Mouse (Mus musculus): ENCODE results near the gene Paip2b. TPM values are rescaled to one million over a fixed set of nuclear protein-coding genes. Genes with fewer than 3 reads are reported as not detected.

The Paip2b gene
- polyA plus RNA-seq, 1 experiment from 2014 or later: 3.7 TPM

DNA sequence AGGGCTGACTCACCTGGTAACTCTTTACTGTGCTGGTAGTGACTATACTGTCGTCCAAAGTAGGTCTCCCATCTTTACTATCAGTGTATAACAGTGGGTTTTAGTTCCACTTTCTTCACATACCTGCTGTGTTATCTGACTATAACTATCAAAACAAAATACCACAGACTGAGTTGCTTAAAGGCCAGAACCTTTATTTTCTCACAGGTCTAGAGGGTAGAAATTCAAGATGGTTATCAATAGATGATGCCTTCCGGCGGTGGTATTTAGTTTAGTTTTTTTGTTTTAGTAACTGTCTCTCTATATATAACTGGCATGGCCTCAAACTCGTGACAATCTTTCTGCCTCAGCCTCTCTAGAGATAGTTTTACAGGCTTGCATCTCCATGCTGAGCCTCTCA, 32.0 kb upstream of the Paip2b start:
- no peak overlapping the region for H3K9ac ChIP-seq (replicated peaks)
- H3K4me3 ChIP-seq (ENCODE audit: low read depth, low read length): no peak overlapping the region
- H3K4me2 ChIP-seq (ENCODE audit: low read depth, low read length): no peak overlapping the region
- no peaks in the 10 kb centered on the region for H3K9me3 ChIP-seq (ENCODE audit: low read length)
- ATAC-seq (no peak), DNase-seq (no peak)
- 52% methylated on average over 4 of the region's 4 CpGs for WGBS (ENCODE audit: insufficient replicate concordance)
- H3K4me1 ChIP-seq (ENCODE audit: insufficient read depth): 0 out of 2 replicates have a peak, but pooled peaks cover 5% of the 10 kb centered on the region
- TF ChIP-seq EP300 (IDR thresholded peaks at IDR 0.05; ENCODE audit: low read depth) (no peak), CTCF (IDR thresholded peaks at IDR 0.05; ENCODE audit: low read depth) (no peak)
- no peak overlapping the region for H3K27ac ChIP-seq (ENCODE audit: low read depth)
- H3K27me3 ChIP-seq (ENCODE audit: insufficient read depth, low read length): no peaks in the 10 kb centered on the region
- no peaks in the 10 kb centered on the region for H3K36me3 ChIP-seq (replicated peaks; ENCODE audit: insufficient read depth, low read length)

DNA sequence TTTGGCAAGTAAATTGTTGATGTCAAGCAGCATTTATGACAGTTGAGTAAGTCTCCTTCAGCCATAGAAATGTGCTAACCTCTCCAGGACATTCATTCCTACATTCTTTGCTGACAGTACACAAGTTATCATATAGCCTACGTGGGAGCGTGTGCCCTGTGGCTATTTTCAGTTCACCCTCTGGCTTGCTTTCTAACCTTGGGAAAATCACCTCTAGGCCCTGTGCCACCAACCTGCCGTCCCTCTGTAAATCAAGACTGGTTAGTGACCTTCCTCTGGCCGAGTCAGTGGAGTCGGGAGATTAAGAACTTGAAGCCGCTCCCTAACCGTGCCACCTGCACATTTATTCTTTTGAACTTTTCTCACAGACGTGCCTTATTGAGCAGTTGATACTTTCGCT, 28.5 kb upstream of the Paip2b start:
- DNase-seq: no peak
- Histone ChIP-seq H3K36me3 (replicated peaks; ENCODE audit: insufficient read depth, low read length) (no peaks in the 10 kb centered on the region), H3K27ac (ENCODE audit: low read depth) (no peak overlapping the region), H3K27me3 (ENCODE audit: insufficient read depth, low read length) (no peaks in the 10 kb centered on the region), H3K4me1 (ENCODE audit: insufficient read depth) (no peaks in the 10 kb centered on the region), H3K4me3 (ENCODE audit: low read depth, low read length) (no peak overlapping the region), H3K9me3 (ENCODE audit: low read length) (no peaks in the 10 kb centered on the region), H3K4me2 (ENCODE audit: low read depth, low read length) (no peak overlapping the region), H3K9ac (replicated peaks) (no peak overlapping the region)
- no peak for TF ChIP-seq EP300 (IDR thresholded peaks at IDR 0.05; ENCODE audit: low read depth)
- no peak for TF ChIP-seq CTCF (IDR thresholded peaks at IDR 0.05; ENCODE audit: low read depth)
- no peak for ATAC-seq
- WGBS (ENCODE audit: insufficient replicate concordance): 87% methylated on average over 9 of the region's 9 CpGs

DNA sequence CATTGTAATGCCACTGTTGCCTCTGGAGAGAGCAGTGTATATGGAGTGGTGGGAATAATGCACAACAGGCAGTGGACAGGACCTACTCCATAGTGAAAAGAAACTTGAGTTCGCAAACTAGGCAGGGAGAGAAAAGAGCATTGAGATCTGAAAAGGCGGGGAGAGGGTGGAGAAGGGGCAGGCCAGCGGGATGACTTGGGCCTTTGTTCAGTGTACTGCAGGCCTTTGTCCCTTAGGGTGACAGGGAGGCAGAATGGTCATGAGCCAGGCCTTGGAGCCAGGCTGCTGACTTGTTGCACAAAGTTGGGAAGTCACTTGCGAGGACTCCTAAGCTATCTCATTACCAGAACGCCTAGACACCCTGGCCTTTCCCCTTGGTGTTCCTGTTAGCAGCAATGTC, 25.9 kb upstream of the Paip2b start:
- H3K36me3 ChIP-seq (replicated peaks; ENCODE audit: insufficient read depth, low read length): no peaks in the 10 kb centered on the region
- no peak overlapping the region for H3K4me3 ChIP-seq (ENCODE audit: low read depth, low read length)
- 71% methylated on average over 5 of the region's 5 CpGs for WGBS (ENCODE audit: insufficient replicate concordance)
- no peak for TF ChIP-seq EP300 (IDR thresholded peaks at IDR 0.05; ENCODE audit: low read depth)
- TF ChIP-seq CTCF (IDR thresholded peaks at IDR 0.05; ENCODE audit: low read depth): no peak
- ATAC-seq: no peak
- H3K4me1 ChIP-seq (ENCODE audit: insufficient read depth): no peaks in the 10 kb centered on the region
- DNase-seq: no peak
- H3K27ac ChIP-seq (ENCODE audit: low read depth): no peak overlapping the region
- no peak overlapping the region for H3K4me2 ChIP-seq (ENCODE audit: low read depth, low read length)
- H3K27me3 ChIP-seq (ENCODE audit: insufficient read depth, low read length): no peaks in the 10 kb centered on the region
- no peaks in the 10 kb centered on the region for H3K9me3 ChIP-seq (ENCODE audit: low read length)
- H3K9ac ChIP-seq (replicated peaks): no peak overlapping the region

DNA sequence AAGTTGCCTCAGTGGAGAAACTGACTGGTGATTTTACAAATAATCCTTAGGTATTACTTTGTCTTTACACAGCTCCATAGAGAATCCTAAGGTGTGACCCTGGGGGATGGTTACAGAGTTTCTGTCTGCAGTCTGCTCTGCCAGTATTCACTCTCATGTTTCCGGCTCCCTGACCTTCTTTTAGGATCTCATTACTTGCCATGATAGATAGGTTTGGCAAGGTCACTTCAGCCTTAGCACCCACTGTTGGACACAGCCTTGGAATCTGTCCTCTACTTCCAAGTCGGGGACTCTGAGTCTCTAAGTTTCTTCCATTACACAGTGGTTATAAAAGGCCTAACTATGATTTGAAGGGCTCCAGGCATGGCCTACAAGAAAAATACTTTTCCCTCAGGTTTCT, 17.9 kb upstream of the Paip2b start:
- no peak overlapping the region for H3K4me2 ChIP-seq (ENCODE audit: low read depth, low read length)
- TF ChIP-seq CTCF (IDR thresholded peaks at IDR 0.05; ENCODE audit: low read depth): no peak
- no peak for TF ChIP-seq EP300 (IDR thresholded peaks at IDR 0.05; ENCODE audit: low read depth)
- no peaks in the 10 kb centered on the region for H3K27me3 ChIP-seq (ENCODE audit: insufficient read depth, low read length)
- no peak overlapping the region for H3K9ac ChIP-seq (replicated peaks)
- H3K36me3 ChIP-seq (replicated peaks; ENCODE audit: insufficient read depth, low read length): no peaks in the 10 kb centered on the region
- 78% methylated on average over 2 of the region's 2 CpGs for whole genome bisulfite sequencing (ENCODE audit: insufficient replicate concordance)
- H3K4me1 ChIP-seq (ENCODE audit: insufficient read depth): no peaks in the 10 kb centered on the region
- no peak overlapping the region for H3K27ac ChIP-seq (ENCODE audit: low read depth)
- ATAC-seq (no peak), DNase-seq (no peak)
- H3K4me3 ChIP-seq (ENCODE audit: low read depth, low read length): no peak overlapping the region
- H3K9me3 ChIP-seq (ENCODE audit: low read length): no peaks in the 10 kb centered on the region

DNA sequence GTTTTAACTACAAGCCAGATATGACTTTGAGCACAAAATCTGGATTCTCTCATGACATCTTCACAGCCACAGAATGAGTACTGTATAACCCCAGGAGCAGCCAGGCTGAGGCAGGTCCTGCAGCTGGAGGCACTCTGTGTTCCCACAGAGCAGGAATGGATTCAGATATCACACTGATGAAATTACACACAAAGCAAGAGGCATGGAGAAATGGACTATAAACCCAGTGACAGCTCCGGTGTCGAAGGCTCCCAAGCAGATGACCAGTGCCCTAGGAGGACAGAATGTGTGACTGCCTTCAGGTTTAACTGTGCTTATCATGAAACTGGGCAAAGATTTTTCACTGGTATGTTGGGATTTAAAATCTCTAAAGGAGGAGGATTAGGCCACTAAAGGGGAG, 14.6 kb upstream of the Paip2b start:
- H3K4me3 ChIP-seq (ENCODE audit: low read depth, low read length): no peak overlapping the region
- no peak for TF ChIP-seq CTCF (IDR thresholded peaks at IDR 0.05; ENCODE audit: low read depth)
- no peak for TF ChIP-seq EP300 (IDR thresholded peaks at IDR 0.05; ENCODE audit: low read depth)
- no peak overlapping the region for H3K4me2 ChIP-seq (ENCODE audit: low read depth, low read length)
- 85% methylated on average over 2 of the region's 2 CpGs for WGBS (ENCODE audit: insufficient replicate concordance)
- H3K9ac ChIP-seq (replicated peaks): no peak overlapping the region
- H3K36me3 ChIP-seq (replicated peaks; ENCODE audit: insufficient read depth, low read length): no peaks in the 10 kb centered on the region
- no peaks in the 10 kb centered on the region for H3K9me3 ChIP-seq (ENCODE audit: low read length)
- H3K27ac ChIP-seq (ENCODE audit: low read depth): no peak overlapping the region
- no peaks in the 10 kb centered on the region for H3K27me3 ChIP-seq (ENCODE audit: insufficient read depth, low read length)
- ATAC-seq: no peak
- no peaks in the 10 kb centered on the region for H3K4me1 ChIP-seq (ENCODE audit: insufficient read depth)
- no peak for DNase-seq

- 59% methylated on average over 10 of the region's 10 CpGs for WGBS (ENCODE audit: insufficient replicate concordance)
- no peak overlapping the region for H3K27ac ChIP-seq (ENCODE audit: low read depth)
- H3K9me3 ChIP-seq (ENCODE audit: low read length): no peaks in the 10 kb centered on the region
- ATAC-seq: no peak
- no peak overlapping the region for H3K9ac ChIP-seq (replicated peaks)
- H3K4me2 ChIP-seq (ENCODE audit: low read depth, low read length): no peak overlapping the region
- H3K36me3 ChIP-seq (replicated peaks; ENCODE audit: insufficient read depth, low read length): no peaks in the 10 kb centered on the region
- TF ChIP-seq EP300 (IDR thresholded peaks at IDR 0.05; ENCODE audit: low read depth): no peak
- TF ChIP-seq CTCF (IDR thresholded peaks at IDR 0.05; ENCODE audit: low read depth): no peak
- no peak for DNase-seq
- no peaks in the 10 kb centered on the region for H3K4me1 ChIP-seq (ENCODE audit: insufficient read depth)
- H3K4me3 ChIP-seq (ENCODE audit: low read depth, low read length): no peak overlapping the region
- H3K27me3 ChIP-seq (ENCODE audit: insufficient read depth, low read length): no peaks in the 10 kb centered on the region
Measured at GRCm38 (mm10) chr6:83844913-83845312, 13.4 kb upstream of the Paip2b start.

- H3K27me3 ChIP-seq (ENCODE audit: insufficient read depth, low read length): no peaks in the 10 kb centered on the region
- DNase-seq: no peak
- WGBS (ENCODE audit: insufficient replicate concordance): 78% methylated on average over 6 of the region's 6 CpGs
- no peaks in the 10 kb centered on the region for H3K36me3 ChIP-seq (replicated peaks; ENCODE audit: insufficient read depth, low read length)
- TF ChIP-seq EP300 (IDR thresholded peaks at IDR 0.05; ENCODE audit: low read depth) (no peak), CTCF (IDR thresholded peaks at IDR 0.05; ENCODE audit: low read depth) (no peak)
- H3K4me1 ChIP-seq (ENCODE audit: insufficient read depth): no peaks in the 10 kb centered on the region
- H3K9me3 ChIP-seq (ENCODE audit: low read length): no peaks in the 10 kb centered on the region
- H3K9ac ChIP-seq (replicated peaks): no peak overlapping the region
- ATAC-seq: no peak
- no peak overlapping the region for H3K4me2 ChIP-seq (ENCODE audit: low read depth, low read length)
- H3K4me3 ChIP-seq (ENCODE audit: low read depth, low read length): no peak overlapping the region
- no peak overlapping the region for H3K27ac ChIP-seq (ENCODE audit: low read depth)
Measured at GRCm38 (mm10) chr6:83840086-83840485, 8.5 kb upstream of the Paip2b start.
